Mouse (Mus musculus) MEL (cell line): Measurements from ENCODE around the gene Pik3ip1. TPM values are rescaled to one million over a fixed set of nuclear protein-coding genes. Genes with fewer than 3 reads are reported as not detected.

ENCODE experiments used
- DNase-seq: peaks from one replicate; pipeline ENCODE4 v3.0.0; 2011; ENCODE audit warnings: low read depth, low spot score
- H3K27ac ChIP-seq: 2 replicates; pipeline ENCODE4 v1.5.1; 2012; ENCODE audit warnings: low read depth, mild to moderate bottlenecking, control low read depth, low read length, moderate library complexity; ENCODE audit not compliant: control insufficient read depth
- H3K27me3 ChIP-seq, 2 experiments: fragments of 150-350 bp in 1 of 2; sonication (generic) in 1 of 2; 2 replicates each; pipeline ENCODE4 v1.6.1; 2012; ENCODE audit warnings: low read length in 2 of 2, mild to moderate bottlenecking in 2 of 2, improper control_type of control experiment in 1 of 2, moderate library complexity in 1 of 2; ENCODE audit not compliant: insufficient read depth in 2 of 2, control insufficient read depth in 1 of 2
- H3K36me3 ChIP-seq, 2 experiments: 2 replicates each; pipeline ENCODE4 v1.6.1; 2012 to 2014; ENCODE audit warnings: low read length in 2 of 2, improper control_type of control experiment in 1 of 2, inconsistent platforms in 1 of 2, mild to moderate bottlenecking in 1 of 2; ENCODE audit not compliant: insufficient read depth in 2 of 2, control insufficient read depth in 1 of 2
- H3K4me1 ChIP-seq, 2 experiments: fragments of 150-350 bp in 1 of 2; sonication (generic) in 1 of 2; 2 replicates each; pipeline ENCODE4 v1.6.1; 2012; ENCODE audit warnings: low read length in 2 of 2, improper control_type of control experiment in 1 of 2, mild to moderate bottlenecking in 1 of 2; ENCODE audit not compliant: insufficient read depth in 2 of 2, control insufficient read depth in 1 of 2
- H3K4me3 ChIP-seq, 2 experiments: fragments of 150-350 bp in 1 of 2; sonication (generic) in 1 of 2; 2 replicates each; pipeline ENCODE4 v1.5.1; 2012; ENCODE audit warnings: low read depth in 2 of 2, low read length in 2 of 2, mild to moderate bottlenecking in 2 of 2, moderate library complexity in 2 of 2, control low read depth in 1 of 2, improper control_type of control experiment in 1 of 2; ENCODE audit not compliant: control insufficient read depth in 1 of 2, insufficient read depth in 1 of 2
- H3K79me2 ChIP-seq: 2 replicates; pipeline ENCODE4 v1.6.1; 2012; ENCODE audit warnings: mild to moderate bottlenecking, low read length, moderate library complexity; ENCODE audit not compliant: control insufficient read depth, poor library complexity, insufficient read depth
- H3K9ac ChIP-seq: 2 replicates; pipeline ENCODE4 v1.6.1; 2012; ENCODE audit warnings: low read depth, mild to moderate bottlenecking, control low read depth, low read length, moderate library complexity; ENCODE audit not compliant: control insufficient read depth, poor library complexity, severe bottlenecking
- H3K9me3 ChIP-seq: fragments of 150-350 bp; sonication (generic); replicated peaks from 2 replicates; pipeline ENCODE4 v1.6.1; 2012; ENCODE audit warnings: mild to moderate bottlenecking, low read length, improper control_type of control experiment, moderate library complexity; ENCODE audit not compliant: insufficient read depth
- CTCF ChIP-seq, 3 experiments: IDR thresholded peaks in 2 of 3; conservative IDR thresholded peaks in 1 of 3; 2 replicates each; pipeline ENCODE4 v1.5.1; 2011 to 2012; ENCODE audit warnings: low read length in 3 of 3, low read depth in 2 of 3, mild to moderate bottlenecking in 2 of 3, improper control_type of control experiment in 1 of 3, inconsistent platforms in 1 of 3, mixed read lengths in 1 of 3, moderate library complexity in 1 of 3; ENCODE audit not compliant: control insufficient read depth in 1 of 3, insufficient read depth in 1 of 3, poor library complexity in 1 of 3, severe bottlenecking in 1 of 3
- ELF1 ChIP-seq: IDR thresholded peaks from 2 replicates; pipeline ENCODE4 v1.6.1; 2014; ENCODE audit warnings: low read depth, mild to moderate bottlenecking, inconsistent platforms, low read length, improper control_type of control experiment, moderate library complexity
- GATA1 ChIP-seq: IDR thresholded peaks from 2 replicates; pipeline ENCODE4 v1.6.1; 2011; ENCODE audit warnings: low read depth, low read length, improper control_type of control experiment
- HCFC1 ChIP-seq: IDR thresholded peaks from 2 replicates; pipeline ENCODE4 v1.6.1; 2012; ENCODE audit warnings: low read depth, mild to moderate bottlenecking, inconsistent platforms, low read length, improper control_type of control experiment, moderate library complexity
- JUND ChIP-seq: IDR thresholded peaks from 2 replicates; pipeline ENCODE4 v1.6.1; 2011; ENCODE audit warnings: low read depth, mild to moderate bottlenecking, improper control_type of control experiment, low read length
- MAFK ChIP-seq: IDR thresholded peaks from 2 replicates; pipeline ENCODE4 v1.6.1; 2011; ENCODE audit warnings: low read depth, mild to moderate bottlenecking, low read length, improper control_type of control experiment, borderline replicate concordance
- MAX ChIP-seq: IDR thresholded peaks from 2 replicates; pipeline ENCODE4 v1.6.1; 2011; ENCODE audit warnings: low read length, improper control_type of control experiment
- MXI1 ChIP-seq: IDR thresholded peaks from 2 replicates; pipeline ENCODE4 v1.6.1; 2011; ENCODE audit warnings: mild to moderate bottlenecking, low read depth, low read length, improper control_type of control experiment
- NELFE ChIP-seq: IDR thresholded peaks from 2 replicates; pipeline ENCODE4 v1.6.1; 2011; ENCODE audit warnings: low read depth, low read length, improper control_type of control experiment
- NRF1 ChIP-seq: IDR thresholded peaks from 2 replicates; pipeline ENCODE4 v1.6.1; 2014; ENCODE audit warnings: low read depth, mild to moderate bottlenecking, inconsistent platforms, low read length, improper control_type of control experiment, moderate library complexity; ENCODE audit not compliant: poor library complexity, insufficient read depth, severe bottlenecking
- POLR2A ChIP-seq, 2 experiments: IDR thresholded peaks; 2 replicates each; pipeline ENCODE4 v1.6.1; 2011 to 2012; ENCODE audit warnings: low read length in 2 of 2, mild to moderate bottlenecking in 2 of 2, control low read depth in 1 of 2, improper control_type of control experiment in 1 of 2, low read depth in 1 of 2, moderate library complexity in 1 of 2; ENCODE audit not compliant: control insufficient read depth in 1 of 2, insufficient read depth in 1 of 2, poor library complexity in 1 of 2
- POLR2AphosphoS2 ChIP-seq: IDR thresholded peaks from 2 replicates; pipeline ENCODE4 v1.6.1; 2011; ENCODE audit warnings: low read length, improper control_type of control experiment
- POLR2AphosphoS5 ChIP-seq: IDR thresholded peaks from 2 replicates; pipeline ENCODE4 v1.6.1; 2012; ENCODE audit warnings: low read depth, borderline replicate concordance, mild to moderate bottlenecking, inconsistent platforms, low read length, moderate library complexity, mixed read lengths
- RCOR1 ChIP-seq: IDR thresholded peaks from 2 replicates; pipeline ENCODE4 v1.6.1; 2012; ENCODE audit warnings: low read depth, mild to moderate bottlenecking, inconsistent platforms, low read length, improper control_type of control experiment
- SIN3A ChIP-seq: IDR thresholded peaks from 2 replicates; pipeline ENCODE4 v1.6.1; 2012; ENCODE audit warnings: low read length, improper control_type of control experiment, inconsistent platforms
- SMC3 ChIP-seq: IDR thresholded peaks from 2 replicates; pipeline ENCODE4 v1.6.1; 2011; ENCODE audit warnings: low read depth, low read length, improper control_type of control experiment
- TAL1 ChIP-seq: IDR thresholded peaks from 2 replicates; pipeline ENCODE4 v1.6.1; 2012; ENCODE audit warnings: mild to moderate bottlenecking, inconsistent platforms, low read length, moderate library complexity, mixed read lengths
- TBP ChIP-seq: IDR thresholded peaks from 2 replicates; pipeline ENCODE4 v1.8.0; 2011; ENCODE audit warnings: low read depth, low read length, improper control_type of control experiment
- USF2 ChIP-seq, 2 experiments: IDR thresholded peaks; 2 replicates each; pipeline ENCODE4 v1.6.1; 2011 to 2012; ENCODE audit warnings: improper control_type of control experiment in 2 of 2, low read length in 2 of 2, borderline replicate concordance in 1 of 2, inconsistent platforms in 1 of 2, low read depth in 1 of 2, mild to moderate bottlenecking in 1 of 2; ENCODE audit not compliant: insufficient read depth in 1 of 2
- ZKSCAN1 ChIP-seq: IDR thresholded peaks from 2 replicates; pipeline ENCODE4 v1.6.1; 2012; ENCODE audit warnings: low read depth, mild to moderate bottlenecking, inconsistent platforms, low read length, improper control_type of control experiment, moderate library complexity
- polyA plus RNA-seq, 2 experiments: library from polyadenylated mRNA; stranded (reverse) in 1 of 2; unstranded in 1 of 2; fragments of >175 nt in 1 of 2; fragments of >200 nt in 1 of 2; gene quantifications; 2 replicates each; pipeline versions ENCODE4 v1.2.1 to v1.2.4; 2012; ENCODE audit warnings: low replicate concordance in 2 of 2, low read depth in 1 of 2; ENCODE audit not compliant: insufficient read length in 2 of 2, insufficient read depth in 1 of 2, missing spikeins in 1 of 2
- total RNA-seq: library from RNA; depleted of rRNA; stranded (reverse); fragments of 300-350 nt; gene quantifications from 2 replicates; pipeline ENCODE4 v1.2.3, GENCODE M21; 2012

Pik3ip1 gene
- total and polyA plus RNA-seq, 3 experiments, result 1.7 to 2.7 TPM; not detected in 1

- Histone ChIP-seq H3K9ac (no peak overlapping the region), H3K79me2 (peaks cover 17% of the 10 kb centered on the region), H3K27me3 (no peaks in the 10 kb centered on the region), H3K4me3 (no peak overlapping the region), H3K36me3 (peaks cover 12 to 37% of the 10 kb centered on the region in 2 experiments), H3K4me1 (peaks cover 0 to 15% of the 10 kb centered on the region in 2 experiments; a peak in 2 of 4 replicates), H3K9me3 (no peaks in the 10 kb centered on the region), H3K27ac (no peak overlapping the region)
- DNase-seq, result no peak
- TF ChIP-seq ELF1, result no peak
- no peak for TF ChIP-seq CTCF (IDR thresholded peaks at IDR 0.05 in 2 of 3, conservative IDR thresholded peaks at IDR 0.05 in 1 of 3; ENCODE audit: control insufficient read depth in 1 of 3, insufficient read depth in 1 of 3, low read depth in 2 of 3, low read length in 3 of 3, poor library complexity in 1 of 3, severe bottlenecking in 1 of 3)
- TF ChIP-seq SIN3A, result no peak
- peak; percentile 17; the same call in 1 of the 2 replicates for TF ChIP-seq TAL1
- no peak for TF ChIP-seq GATA1
- no peak for TF ChIP-seq TBP
- no peak for TF ChIP-seq USF2 (IDR thresholded peaks at IDR 0.05; ENCODE audit: borderline replicate concordance in 1 of 2, insufficient read depth in 1 of 2, low read depth in 1 of 2, low read length in 2 of 2)
- TF ChIP-seq ZKSCAN1, result no peak
Observed at GRCm38 (mm10) chr11:3297871-3298812, 32.1 kb upstream of the Pik3ip1 start.

- Histone ChIP-seq H3K36me3 (peaks cover 7 to 40% of the 10 kb centered on the region in 2 experiments), H3K4me3 (no peak overlapping the region), H3K9me3 (no peaks in the 10 kb centered on the region), H3K27ac (no peak overlapping the region), H3K79me2 (peaks cover 11% of the 10 kb centered on the region), H3K9ac (no peak overlapping the region), H3K4me1 (peaks cover 0 to 9% of the 10 kb centered on the region in 2 experiments; a peak in 2 of 4 replicates), H3K27me3 (no peaks in the 10 kb centered on the region)
- TF ChIP-seq NRF1 (no peak), RCOR1 (no peak), MAX (no peak), SMC3 (no peak), HCFC1 (no peak), POLR2A (IDR thresholded peaks at IDR 0.05; ENCODE audit: control insufficient read depth in 1 of 2, insufficient read depth in 1 of 2, low read depth in 1 of 2, low read length in 2 of 2, poor library complexity in 1 of 2) (no peak), POLR2AphosphoS2 (no peak), MXI1 (no peak), POLR2AphosphoS5 (no peak), MAFK (no peak), JUND (no peak), NELFE (no peak), ELF1 (no peak), GATA1 (no peak), SIN3A (no peak), TBP (no peak)
- no peak for DNase-seq
Observed at GRCm38 (mm10) chr11:3298813-3299185, 31.4 kb upstream of the Pik3ip1 start.
